Mouse (Mus musculus) liver, embryonic 15.5 days (tissue): ENCODE results near the gene Morc2a. TPM values are rescaled to one million over a fixed set of nuclear protein-coding genes. Genes with fewer than 3 reads are reported as not detected.
"Not testable (repeated sequence)": the region's sequence is repeated elsewhere in the genome, so short reads cannot be mapped to it uniquely, and the experiment has no call there.

Source experiments
- ATAC-seq: fragments of 200-750 bp; cut with Nextera tagmentation; 2 replicates; pipeline ENCODE4 v1.8.0; 2017; ENCODE audit warnings: moderate number of reproducible peaks, mild to moderate bottlenecking, moderate library complexity; ENCODE audit not compliant: insufficient read depth
- H3K27ac ChIP-seq: fragments of 300-500 bp; sonication (generic); replicated peaks from 2 replicates; pipeline ENCODE4 v1.5.1; 2015; ENCODE audit warnings: mild to moderate bottlenecking, inconsistent platforms
- H3K27me3 ChIP-seq: fragments of 300-500 bp; sonication (generic); 2 replicates; pipeline ENCODE4 v1.6.1; 2015; ENCODE audit warnings: mild to moderate bottlenecking, inconsistent platforms
- H3K36me3 ChIP-seq: fragments of 300-500 bp; sonication (generic); replicated peaks from 2 replicates; pipeline ENCODE4 v1.6.1; 2015; ENCODE audit warnings: moderate library complexity, mild to moderate bottlenecking, inconsistent platforms
- H3K4me1 ChIP-seq: fragments of 300-500 bp; sonication (generic); replicated peaks from 2 replicates; pipeline ENCODE4 v1.6.1; 2015; ENCODE audit warnings: inconsistent platforms
- H3K4me2 ChIP-seq: fragments of 300-500 bp; sonication (generic); 2 replicates; pipeline ENCODE4 v1.6.1; 2015; ENCODE audit warnings: moderate library complexity, mild to moderate bottlenecking, inconsistent platforms
- H3K4me3 ChIP-seq: fragments of 300-500 bp; sonication (generic); replicated peaks from 2 replicates; pipeline ENCODE4 v1.5.1; 2015; ENCODE audit warnings: mild to moderate bottlenecking, inconsistent platforms
- H3K9ac ChIP-seq: fragments of 300-500 bp; sonication (generic); 2 replicates; pipeline ENCODE4 v1.6.1; 2015; ENCODE audit warnings: moderate library complexity, mild to moderate bottlenecking, inconsistent platforms
- H3K9me3 ChIP-seq: fragments of 300-500 bp; sonication (generic); replicated peaks from 2 replicates; pipeline ENCODE4 v1.6.1; 2016; ENCODE audit warnings: inconsistent platforms
- WGBS: fragments of 180-500 bp; shearing (Covaris S2); methylation state at CpG from one replicate; pipeline ENCODE4 v1.1.7; 2015; ENCODE audit warnings: mixed read lengths; ENCODE audit not compliant: insufficient replicate concordance; 5-methylcytosine and 5-hydroxymethylcytosine counted together
- polyA plus RNA-seq: library from polyadenylated mRNA; unstranded; fragments of >200 nt; fragmentation: Nextera tagmentation; extraction: Ambion mirVana; gene quantifications from 2 replicates; pipeline ENCODE4 v1.2.1, GENCODE M21; 2015

Morc2a gene
- 5.5 and 6.8 TPM in 2 replicates for polyA plus RNA-seq

DNA sequence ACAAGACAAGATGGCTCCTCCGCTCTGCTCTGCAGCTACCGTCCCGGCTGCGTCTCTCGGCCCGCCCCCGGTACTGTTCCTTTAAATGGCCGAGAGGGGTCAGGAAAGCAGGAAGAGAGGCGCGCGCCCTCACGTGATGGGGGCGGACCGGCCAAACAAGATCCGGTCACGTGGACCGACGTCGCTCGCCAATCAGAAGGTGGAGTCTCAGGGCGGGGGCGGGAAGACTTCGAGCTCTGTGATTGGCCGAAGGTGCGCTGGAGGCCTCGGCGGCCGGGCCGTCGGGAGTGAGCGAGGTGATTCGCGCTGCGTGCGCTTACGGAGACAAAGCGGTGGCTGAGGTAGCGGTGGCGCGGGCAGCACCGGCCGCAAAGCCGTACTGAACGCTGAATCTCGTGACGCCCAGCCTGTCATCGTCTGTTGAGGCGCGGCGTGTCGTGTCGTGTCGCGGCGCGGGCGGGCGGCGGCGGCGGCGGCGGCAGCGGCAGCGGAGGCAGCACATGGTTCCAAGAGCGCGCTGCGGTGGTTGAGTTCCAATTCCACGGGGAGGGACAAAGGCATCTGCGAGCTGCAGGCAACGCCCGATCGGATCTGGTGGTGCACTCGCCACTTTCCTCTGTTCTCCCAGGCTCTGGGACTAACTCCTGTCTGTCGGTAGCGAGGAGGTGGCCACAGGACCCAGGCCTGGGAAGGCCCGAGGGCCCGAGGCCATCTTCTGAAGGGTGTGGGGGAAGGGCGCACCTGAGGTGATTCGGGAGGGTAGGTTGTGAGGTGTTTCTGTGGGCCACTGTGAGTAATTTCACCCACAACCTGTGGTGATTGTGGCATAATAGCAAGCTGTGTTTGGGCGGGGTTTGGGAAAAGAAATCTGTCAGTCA, at the start of gene Morc2a:
Gene Morc2a (plus strand): TSS at position 228 of the 878 bp plus-strand sequence.
- no peaks in the 10 kb centered on the region for H3K9me3 ChIP-seq
- H3K4me1 ChIP-seq: peaks cover 34% of the 10 kb centered on the region
- peak within 1 kb of the TSS; percentile 94 for H3K27ac ChIP-seq
- peak within 1 kb of the TSS; percentile 86 for H3K4me3 ChIP-seq
- H3K36me3 ChIP-seq: peaks cover 23% of the 10 kb centered on the region
- H3K4me2 ChIP-seq: peak within 1 kb of the TSS; percentile 95
- ATAC-seq: peak; percentile 95
- peak within 1 kb of the TSS; percentile 95 for H3K9ac ChIP-seq
- 1% methylated on average over 81 of the region's 81 CpGs for WGBS
- H3K27me3 ChIP-seq: no peaks in the 10 kb centered on the region

DNA sequence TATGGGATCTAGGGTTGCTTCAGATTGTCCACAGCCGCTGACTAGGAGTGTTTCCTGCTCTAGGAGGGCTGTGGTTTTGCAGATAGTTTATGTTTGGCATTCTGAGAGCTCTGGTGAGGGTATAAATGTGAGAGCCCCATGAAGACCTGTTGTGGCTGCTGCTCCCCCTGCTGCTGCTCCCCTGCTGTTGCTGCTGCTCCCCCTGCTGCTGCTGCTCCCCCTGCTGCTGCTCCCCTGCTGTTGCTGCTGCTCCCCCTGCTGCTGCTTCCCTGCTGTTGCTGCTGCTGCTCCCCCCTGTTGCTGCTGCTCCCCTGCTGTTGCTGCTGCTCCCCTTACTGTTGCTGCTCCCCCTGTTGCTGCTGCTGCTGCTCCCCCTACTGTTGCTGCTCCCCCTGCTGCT, 47.0 kb upstream of the Morc2a start:
- H3K36me3 ChIP-seq: not testable (repeated sequence)
- WGBS: 25% methylated on average over 1 of the region's 1 CpGs

DNA sequence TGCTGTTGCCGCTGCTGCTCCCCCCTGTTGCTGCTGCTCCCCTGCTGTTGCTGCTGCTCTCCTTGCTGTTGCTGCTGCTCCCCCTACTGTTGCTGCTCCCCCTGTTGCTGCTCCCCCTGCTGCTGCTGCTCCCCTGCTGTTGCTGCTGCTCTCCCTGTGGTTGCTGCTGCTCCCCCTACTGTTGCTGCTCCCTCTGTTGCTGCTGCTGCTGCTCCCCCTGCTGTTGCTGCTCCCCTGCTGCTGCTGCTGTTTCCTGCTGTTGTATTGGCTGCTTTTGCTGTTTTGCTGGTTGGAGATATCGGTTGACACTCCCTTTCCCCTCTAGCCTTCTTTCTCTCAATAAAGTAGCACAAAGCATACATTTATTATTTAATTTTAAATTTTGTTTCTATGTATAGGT, 46.3 kb upstream of the Morc2a start:
- H3K36me3 ChIP-seq, ATAC-seq, H3K9ac ChIP-seq, H3K4me2 ChIP-seq, H3K27ac ChIP-seq, H3K9me3 ChIP-seq, H3K27me3 ChIP-seq, H3K4me1 ChIP-seq, H3K4me3 ChIP-seq: not testable (repeated sequence)
- WGBS: 39% methylated on average over 2 of the region's 2 CpGs

More for the DNA sequence above, 47.0 kb upstream of the Morc2a start:
- H3K27me3 ChIP-seq, H3K27ac ChIP-seq, H3K4me1 ChIP-seq, ATAC-seq, H3K9ac ChIP-seq, H3K4me2 ChIP-seq, H3K4me3 ChIP-seq, H3K9me3 ChIP-seq: not testable (repeated sequence)

DNA sequence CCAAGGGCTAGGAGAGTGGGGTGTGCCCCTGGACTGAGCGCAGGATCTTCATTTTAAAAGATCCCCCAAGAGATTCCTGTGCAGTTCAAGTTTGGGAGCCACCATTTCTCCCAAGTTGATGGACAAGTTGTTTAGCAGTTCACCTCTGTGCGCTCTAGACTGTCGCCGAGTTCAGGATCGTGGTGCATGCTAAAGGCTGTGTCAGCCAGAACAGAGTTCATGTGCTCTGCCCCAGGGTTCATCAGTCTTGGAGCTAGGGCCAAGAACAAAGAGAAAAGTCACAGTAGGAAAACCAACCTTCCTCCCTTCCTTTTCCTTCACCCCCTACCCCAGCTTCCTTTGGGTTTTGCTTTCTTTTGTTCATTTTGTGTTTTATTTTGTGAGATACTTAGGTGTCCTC, 42.5 kb upstream of the Morc2a start:
- no peak overlapping the region for H3K9ac ChIP-seq
- no peak for ATAC-seq
- no peaks in the 10 kb centered on the region for H3K9me3 ChIP-seq
- no peak overlapping the region for H3K4me3 ChIP-seq
- WGBS: 72% methylated on average over 5 of the region's 5 CpGs
- no peak overlapping the region for H3K4me2 ChIP-seq
- no peaks in the 10 kb centered on the region for H3K36me3 ChIP-seq
- no peak overlapping the region for H3K27ac ChIP-seq
- H3K4me1 ChIP-seq: no peaks in the 10 kb centered on the region
- no peaks in the 10 kb centered on the region for H3K27me3 ChIP-seq

DNA sequence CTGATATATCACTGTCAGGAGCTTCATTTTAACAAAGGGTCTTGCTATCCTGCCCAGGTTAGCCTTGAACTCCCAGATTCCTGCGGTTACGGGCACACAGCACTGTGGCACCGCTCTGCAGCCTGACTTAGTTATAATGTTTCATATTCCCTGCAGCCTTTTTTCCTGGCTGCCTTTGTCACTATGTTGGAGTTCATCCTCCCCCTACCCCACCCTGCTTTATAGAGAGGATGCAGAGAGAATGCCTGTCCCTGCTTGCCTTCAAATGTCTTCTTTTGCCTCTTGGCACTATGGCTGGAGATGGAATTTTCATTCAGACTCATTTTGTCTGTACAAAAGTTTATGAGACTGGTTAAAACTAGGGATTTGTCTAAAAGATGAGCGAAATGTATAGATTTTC, 33.4 kb upstream of the Morc2a start:
- ATAC-seq: no peak
- Histone ChIP-seq H3K9ac (no peak overlapping the region), H3K36me3 (no peaks in the 10 kb centered on the region), H3K4me2 (no peak overlapping the region), H3K4me1 (no peaks in the 10 kb centered on the region), H3K4me3 (no peak overlapping the region), H3K9me3 (no peaks in the 10 kb centered on the region), H3K27me3 (no peaks in the 10 kb centered on the region), H3K27ac (no peak overlapping the region)
- whole genome bisulfite sequencing: 81% methylated on average over 4 of the region's 4 CpGs

DNA sequence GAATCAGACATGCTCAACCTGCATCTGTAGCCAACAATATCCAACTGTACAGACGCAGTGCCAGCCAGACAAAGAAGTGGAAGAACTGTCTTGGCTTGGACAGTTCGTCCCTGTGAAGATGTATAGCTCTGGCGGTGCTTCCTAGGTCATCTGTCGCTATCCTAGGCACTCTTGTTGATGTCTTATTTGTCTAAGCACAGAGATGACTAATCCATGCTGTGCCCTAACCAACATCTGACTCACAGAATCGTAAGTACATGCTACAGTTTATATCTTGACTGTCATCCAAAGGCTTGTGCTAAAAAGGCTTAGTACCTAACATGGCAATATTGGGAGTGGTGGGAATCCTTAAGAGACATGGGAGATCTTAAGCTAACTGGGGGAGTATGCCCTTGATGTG, 26.2 kb upstream of the Morc2a start:
- Histone ChIP-seq H3K4me1 (no peaks in the 10 kb centered on the region), H3K4me3 (no peak overlapping the region), H3K4me2 (no peak overlapping the region), H3K36me3 (no peaks in the 10 kb centered on the region), H3K27me3 (no peaks in the 10 kb centered on the region), H3K9me3 (no peaks in the 10 kb centered on the region), H3K9ac (no peak overlapping the region), H3K27ac (no peak overlapping the region)
- WGBS: 60% methylated on average over 5 of the region's 5 CpGs
- no peak for ATAC-seq

DNA sequence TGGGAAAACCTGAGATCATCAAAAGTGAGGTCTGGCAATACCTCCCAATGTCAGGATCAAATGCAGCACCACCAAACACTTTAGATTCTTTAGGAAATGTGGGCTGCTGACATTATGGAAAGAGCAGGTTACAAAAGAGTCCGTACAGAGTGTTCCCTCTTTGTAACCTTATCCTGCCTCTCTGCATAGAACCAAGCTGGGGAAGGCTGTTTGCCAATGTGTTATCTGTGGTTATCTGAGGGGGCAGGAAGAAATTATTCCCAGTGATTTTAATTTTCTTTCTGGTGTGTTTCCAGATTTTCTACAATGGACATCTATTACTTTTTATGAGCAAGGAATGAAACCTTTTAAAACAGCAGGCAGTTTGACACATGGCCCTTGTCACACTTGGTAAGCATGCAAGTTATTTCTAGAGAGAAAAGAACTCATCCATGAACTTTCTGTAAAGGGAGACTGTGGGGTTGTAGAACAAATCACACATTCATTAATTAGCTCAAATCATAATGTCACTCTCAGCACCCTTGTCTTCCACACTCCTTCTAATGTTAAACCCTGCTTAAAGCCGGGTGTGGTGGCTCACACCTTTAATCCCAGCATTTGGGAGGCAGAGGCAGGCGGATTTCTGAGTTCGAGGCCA, 24.5 kb upstream of the Morc2a start:
- Histone ChIP-seq H3K4me3 (no peak overlapping the region), H3K4me1 (no peaks in the 10 kb centered on the region), H3K27ac (no peak overlapping the region), H3K27me3 (peaks cover 15% of the 10 kb centered on the region), H3K9me3 (no peaks in the 10 kb centered on the region), H3K36me3 (no peaks in the 10 kb centered on the region), H3K4me2 (no peak overlapping the region), H3K9ac (no peak overlapping the region)
- WGBS: 64% methylated on average over 4 of the region's 4 CpGs
- ATAC-seq: no peak

DNA sequence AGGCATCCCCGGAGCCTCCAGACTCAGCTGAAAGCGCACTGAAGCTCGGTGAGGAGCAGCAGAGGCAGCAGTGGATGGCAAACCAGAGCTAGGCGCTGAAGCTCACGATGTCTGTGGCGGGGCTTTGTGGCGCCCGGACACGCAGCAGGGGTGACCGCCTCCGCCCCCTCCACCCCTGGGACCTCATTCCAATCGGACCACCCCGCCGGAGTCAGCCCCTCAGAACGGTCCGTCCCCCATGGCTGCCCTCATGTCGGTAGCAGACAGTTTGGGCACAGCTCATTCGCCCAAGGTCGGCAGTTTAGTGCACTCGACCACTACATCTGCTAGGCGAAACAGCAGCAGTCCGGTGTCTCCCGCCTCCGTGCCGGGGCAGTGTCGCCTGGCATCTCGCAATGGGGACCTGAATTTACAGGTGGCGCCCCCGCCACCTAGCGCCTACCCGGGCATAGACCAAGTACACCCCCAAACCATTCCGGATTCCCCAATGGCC, 19.9 kb upstream of the Morc2a start:
- Histone ChIP-seq H3K27ac (no peak overlapping the region), H3K27me3 (peaks cover 23% of the 10 kb centered on the region), H3K4me2 (peak overlapping the region; percentile 61), H3K36me3 (no peaks in the 10 kb centered on the region), H3K9me3 (no peaks in the 10 kb centered on the region), H3K4me3 (peak overlapping the region; percentile 29), H3K4me1 (no peaks in the 10 kb centered on the region), H3K9ac (no peak overlapping the region)
- ATAC-seq: no peak
- WGBS: 3% methylated on average over 28 of the region's 32 CpGs

DNA sequence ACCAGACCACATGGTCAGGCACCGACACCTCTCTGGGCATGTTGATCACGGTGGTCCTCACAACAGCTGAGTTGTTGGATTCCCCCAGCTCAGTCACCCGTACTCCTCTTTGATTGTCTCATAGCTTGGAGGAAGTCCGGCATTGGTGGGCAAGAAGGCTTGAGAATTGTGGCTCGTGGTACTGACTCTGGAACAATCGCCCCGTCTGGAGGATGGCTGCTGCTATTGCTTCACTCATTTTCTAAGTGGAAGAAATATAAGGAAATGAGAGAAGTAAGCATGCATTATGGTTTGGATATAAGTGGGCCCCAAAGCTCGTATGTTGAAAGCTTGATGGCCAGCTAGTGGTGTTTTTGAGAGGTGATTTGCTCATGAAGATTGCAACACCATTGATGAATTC, 15.7 kb upstream of the Morc2a start:
- peaks cover 21% of the 10 kb centered on the region for H3K27me3 ChIP-seq
- H3K36me3 ChIP-seq, H3K4me3 ChIP-seq, H3K9me3 ChIP-seq, H3K27ac ChIP-seq, H3K9ac ChIP-seq, ATAC-seq, H3K4me2 ChIP-seq, H3K4me1 ChIP-seq: not testable (repeated sequence)
- 64% methylated on average over 8 of the region's 8 CpGs for WGBS

DNA sequence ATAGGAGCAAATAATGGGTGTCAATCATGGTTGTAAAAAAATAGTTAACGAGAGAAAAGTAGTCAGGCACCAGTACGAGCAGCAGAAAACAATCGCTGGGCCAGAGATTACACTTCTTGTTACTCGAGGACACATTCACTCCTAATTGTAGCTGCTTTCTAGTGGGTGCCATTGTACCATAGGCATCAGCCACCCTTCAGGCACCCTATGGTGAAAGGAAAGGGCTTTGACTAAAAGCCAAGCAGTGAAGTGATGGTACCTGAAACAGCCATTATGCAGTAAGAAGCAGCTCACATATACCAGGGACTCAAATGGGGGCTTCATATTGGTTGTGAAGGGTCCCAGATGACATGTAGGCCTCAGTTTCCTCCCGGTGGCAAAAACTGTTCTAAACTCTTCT, 1.3 kb upstream of the Morc2a start:
- H3K27ac ChIP-seq: 0 out of 2 replicates have a peak overlapping the region, but pooled peaks have one; percentile 94
- 71% methylated on average over 5 of the region's 5 CpGs for WGBS
- peaks cover 36% of the 10 kb centered on the region for H3K36me3 ChIP-seq

DNA sequence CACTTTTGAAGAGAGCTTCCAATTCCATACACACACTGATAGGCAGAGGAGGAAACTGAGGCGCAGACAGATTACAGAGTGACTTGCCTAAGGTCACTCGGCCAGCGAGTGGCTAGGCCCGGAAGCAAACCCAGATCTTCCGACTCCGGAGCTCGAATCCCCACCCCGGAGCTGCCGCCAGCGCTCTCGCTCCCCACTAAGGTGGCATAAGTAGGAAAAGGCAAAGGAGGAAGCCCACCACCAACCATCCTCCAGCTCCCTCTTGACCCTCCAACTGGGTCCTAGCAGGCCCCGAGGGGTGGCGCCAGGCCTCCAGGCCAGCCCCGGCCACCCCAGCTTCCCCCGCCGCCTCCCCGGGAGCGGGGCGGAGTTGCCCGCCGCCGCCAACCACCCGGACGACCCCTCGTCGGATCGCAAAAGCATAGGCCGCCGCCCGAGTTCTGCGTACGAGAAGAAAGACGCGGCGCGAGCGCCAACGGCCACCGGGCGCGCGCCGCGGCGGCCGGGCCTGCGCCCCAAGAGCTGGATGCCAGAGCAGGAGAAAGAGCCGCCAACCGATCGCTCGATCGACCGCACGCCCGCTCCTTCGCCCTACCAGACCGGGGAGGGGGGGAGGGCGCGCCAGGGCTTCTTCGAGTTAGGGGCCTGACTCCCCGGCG, 557 bp upstream of the Morc2a start:
- ATAC-seq: peak; percentile 42
- H3K27me3 ChIP-seq: no peaks in the 10 kb centered on the region

More for the DNA sequence above, 1.3 kb upstream of the Morc2a start:
- no peak for ATAC-seq
- H3K4me2 ChIP-seq: peak overlapping the region; percentile 95
- H3K4me3 ChIP-seq: peak overlapping the region; percentile 86
- H3K9me3 ChIP-seq: no peaks in the 10 kb centered on the region
- peaks cover 34% of the 10 kb centered on the region for H3K4me1 ChIP-seq
- peak overlapping the region; percentile 95 for H3K9ac ChIP-seq
- H3K27me3 ChIP-seq: no peaks in the 10 kb centered on the region

More for the DNA sequence above, 557 bp upstream of the Morc2a start:
- Histone ChIP-seq H3K4me1 (peaks cover 34% of the 10 kb centered on the region), H3K9me3 (no peaks in the 10 kb centered on the region), H3K4me2 (peak overlapping the region; percentile 95), H3K36me3 (peaks cover 29% of the 10 kb centered on the region), H3K9ac (peak overlapping the region; percentile 95), H3K4me3 (peak overlapping the region; percentile 86), H3K27ac (peak overlapping the region; percentile 94)
- under 1% methylated on average over 60 of the region's 62 CpGs for WGBS
